Mouse (Mus musculus) lung, postnatal 4 days (tissue): ENCODE measurements at regions not wholly inside any gene's neighbourhood (a gene's known extent, or its start where the extent isn't known, plus 50 kb on each side); places are given as distances from the start of the nearest gene placed in this dataset.
A peak's percentile ranks its signal among the peaks of the same experiment; 100 is the strongest.
"Not testable (repeated sequence)": the region's sequence is repeated elsewhere in the genome, so short reads cannot be mapped to it uniquely, and the experiment has no call there.

Experiments
- DNase-seq, 2 experiments: peaks; one replicate each; pipeline ENCODE4 v3.0.0; 2021

DNA sequence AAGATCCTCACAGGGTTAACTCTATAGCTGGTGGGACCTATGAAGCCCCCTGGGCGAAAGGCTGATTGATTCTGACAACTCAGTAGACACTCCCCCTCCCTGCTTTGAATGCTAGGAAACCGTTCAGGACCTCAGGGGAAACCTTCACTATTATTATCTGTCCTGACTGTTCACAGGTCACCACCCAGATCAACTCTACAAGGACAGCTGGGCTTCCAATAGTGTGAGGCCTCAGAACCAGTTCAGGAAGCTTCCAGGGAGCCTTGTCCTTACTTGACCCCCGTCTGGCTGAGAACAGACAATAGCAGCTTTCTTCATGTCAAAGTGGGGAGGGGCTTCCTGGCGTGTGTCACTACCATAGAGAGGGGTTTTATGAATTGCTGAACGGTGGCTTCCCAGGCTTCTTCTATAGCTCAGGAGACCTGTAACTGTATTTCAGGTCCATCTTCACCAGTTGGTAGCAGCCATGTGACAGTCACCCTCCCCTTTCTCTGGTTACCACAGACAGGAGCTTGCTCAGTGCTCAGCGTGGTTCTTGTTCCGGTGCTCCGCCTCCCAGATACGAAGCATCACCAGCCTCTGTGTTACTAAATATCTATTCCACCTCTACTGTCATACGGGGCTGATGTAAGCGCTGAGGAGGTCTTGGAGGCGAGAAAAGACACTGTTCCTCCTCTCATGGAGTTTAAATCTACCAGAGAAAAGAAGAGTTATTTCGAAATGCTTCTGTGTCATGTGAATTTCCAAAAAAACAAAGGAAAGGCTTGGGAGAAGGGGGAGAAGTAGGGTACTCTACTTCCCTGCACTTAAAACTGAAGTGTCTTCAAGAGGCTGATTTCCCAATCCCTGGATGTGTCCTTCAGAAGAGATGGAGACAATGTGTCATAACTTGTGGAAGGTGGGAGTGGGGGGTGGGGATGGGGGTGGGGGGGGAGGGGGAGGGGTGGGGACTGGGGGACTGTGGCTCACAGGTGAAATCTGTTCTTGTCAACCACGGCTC is 96.9 kb downstream of the Vcpkmt start:
- peak; percentile 48 to 53 for DNase-seq

DNA sequence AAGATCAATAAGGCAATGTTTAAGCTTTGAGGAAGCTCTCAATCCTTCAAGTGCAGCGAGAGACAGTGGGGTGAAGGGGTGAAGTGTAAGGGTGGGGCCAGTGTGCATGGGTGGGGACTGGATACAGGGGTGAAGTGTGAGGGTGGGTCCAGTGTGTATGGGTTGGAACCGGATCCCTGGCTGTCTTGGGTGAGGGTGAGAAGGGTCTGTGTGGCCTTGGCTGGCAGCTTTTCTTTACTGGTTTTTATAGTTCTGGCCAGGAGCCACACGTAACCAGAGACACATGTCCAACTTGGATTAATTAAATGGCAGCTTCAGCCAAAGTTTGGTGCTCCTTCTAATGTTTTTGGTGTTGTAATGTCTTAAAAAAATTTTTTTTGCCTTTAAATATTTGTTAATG is 101.4 kb downstream of the Vcpkmt start:
- no peak for DNase-seq

- peak in 1 of 2 experiments; percentile 47 for DNase-seq
Measured at GRCm38 (mm10) chr12:69476631-69477091, 104.4 kb upstream of the Gm9887 start.

DNA sequence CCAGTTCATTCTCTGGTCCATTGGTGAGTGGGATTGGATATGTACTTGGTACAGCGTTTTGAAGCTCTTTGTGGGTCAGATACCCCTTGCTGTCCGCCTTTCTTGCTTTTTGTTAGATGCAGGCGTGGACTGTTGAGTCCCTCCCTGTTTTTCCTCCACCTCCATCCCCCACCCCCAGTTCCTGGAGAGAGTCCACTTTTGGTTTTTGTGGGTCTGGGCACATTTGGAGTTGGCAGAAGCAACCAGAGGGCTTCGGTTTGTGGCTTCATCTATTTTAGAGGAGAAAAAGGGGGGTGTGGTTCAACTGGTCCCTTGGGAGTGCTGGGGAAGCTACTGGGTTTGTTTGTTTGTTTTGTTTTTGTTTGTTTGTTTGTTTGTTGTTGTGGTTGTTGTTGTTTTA is 103.9 kb upstream of the Gm9887 start:
- DNase-seq: no peak

DNA sequence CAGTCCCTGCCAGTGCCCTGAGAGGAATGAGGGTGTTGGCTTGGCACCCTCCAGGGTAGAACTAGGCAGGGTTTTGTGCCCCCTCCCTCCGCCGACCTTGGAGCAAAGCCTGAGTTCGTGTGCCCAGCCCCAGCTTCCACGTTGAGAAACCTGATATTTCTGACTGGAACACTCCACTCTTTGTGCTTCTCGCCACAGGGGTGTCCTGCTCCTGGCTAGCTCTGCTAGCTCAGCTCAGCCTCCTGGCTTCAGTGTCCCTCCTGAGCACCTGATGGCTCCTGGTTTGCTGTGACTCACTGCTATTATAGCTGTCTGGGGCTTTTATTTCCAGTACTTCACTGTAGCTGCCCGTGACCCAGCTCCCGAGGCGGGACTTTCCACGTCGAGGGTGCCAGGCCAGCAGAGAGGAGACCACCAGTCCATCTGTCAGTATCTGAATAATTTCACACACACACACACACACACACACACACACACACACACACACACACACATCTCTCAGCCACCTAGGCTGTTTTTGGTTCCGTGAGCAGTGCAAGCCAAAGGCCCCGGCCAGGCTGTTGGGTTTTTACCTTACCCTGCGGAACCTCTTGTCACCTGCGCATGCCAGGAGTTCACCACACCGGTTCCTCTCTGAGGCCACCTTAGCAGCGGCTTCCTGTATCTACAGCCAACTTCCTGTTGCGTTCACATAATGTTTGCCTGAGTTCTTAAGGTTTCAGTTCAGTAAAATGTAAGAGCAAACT is 102.8 kb upstream of the Gm9887 start:
- DNase-seq: peak; percentile 62 to 68

DNA sequence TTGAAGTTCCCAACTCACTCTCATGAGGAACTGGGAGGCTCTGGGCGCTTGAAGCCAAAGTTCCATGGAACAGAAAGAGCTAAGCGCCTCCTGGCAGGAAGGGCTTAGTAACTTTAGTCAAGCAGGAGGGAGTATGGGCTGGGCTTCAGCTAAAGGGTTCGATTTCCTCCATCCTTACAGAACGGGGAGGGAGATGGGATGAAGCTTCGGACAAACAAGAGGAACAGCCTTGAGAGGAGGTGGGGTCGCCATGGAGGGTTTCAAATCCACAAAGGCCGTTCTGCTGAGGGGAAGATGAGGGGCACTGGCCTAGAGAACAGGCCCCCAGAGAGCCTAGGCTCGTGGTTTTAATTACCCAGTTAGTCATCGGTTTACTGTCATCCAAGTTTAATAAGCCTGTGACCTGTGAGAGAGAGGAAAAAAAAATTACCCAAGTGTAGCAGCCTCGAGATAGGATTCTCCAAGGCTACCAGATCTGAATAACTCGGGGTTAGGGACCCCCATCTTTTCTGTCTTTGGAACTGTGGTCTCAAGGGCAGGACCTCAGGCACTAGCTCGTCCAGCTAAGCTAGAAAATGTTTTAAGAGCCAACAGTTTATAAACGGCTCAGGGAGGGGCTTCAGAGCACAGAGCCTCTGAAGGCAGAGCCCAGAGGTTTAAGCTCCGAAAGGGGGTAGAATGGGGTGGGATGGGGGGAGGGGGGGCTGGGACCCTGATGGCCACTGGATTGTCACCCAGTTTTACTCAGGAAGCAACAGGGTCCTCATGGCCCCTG is 102.1 kb upstream of the Gm9887 start:
- DNase-seq: no peak

DNA sequence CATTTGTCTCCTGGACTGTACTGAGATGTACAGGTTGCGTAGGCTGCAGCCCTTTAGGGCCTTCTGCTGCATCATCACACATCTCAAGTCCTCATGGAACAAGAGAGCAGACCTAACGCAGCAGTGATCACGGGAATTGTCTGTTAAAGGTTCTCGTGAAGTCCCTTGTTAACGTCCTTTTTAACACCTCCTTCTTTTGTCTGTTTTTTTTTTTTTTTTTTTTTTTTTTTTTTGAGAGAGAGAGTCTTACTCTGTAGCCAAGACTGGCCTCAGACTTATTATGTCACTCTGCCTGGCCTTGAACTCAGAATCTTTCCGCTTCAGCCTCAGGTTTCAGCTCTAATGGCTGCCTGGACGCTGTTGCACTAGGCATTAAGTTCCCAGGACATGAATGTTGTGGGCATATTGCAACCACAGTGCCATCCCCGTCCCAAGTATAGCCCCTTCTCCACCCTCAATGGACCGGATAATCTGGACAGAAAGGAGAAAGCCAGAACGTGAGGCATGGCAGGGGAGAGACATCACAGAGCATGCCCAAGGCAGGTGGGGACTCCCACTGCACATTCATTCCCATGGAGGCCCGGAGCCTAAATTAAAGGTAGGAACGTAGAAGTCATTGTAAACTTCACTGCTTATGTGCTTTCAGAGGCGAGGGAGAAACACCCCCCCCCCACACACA is 101.3 kb upstream of the Gm9887 start:
- DNase-seq: no peak

DNA sequence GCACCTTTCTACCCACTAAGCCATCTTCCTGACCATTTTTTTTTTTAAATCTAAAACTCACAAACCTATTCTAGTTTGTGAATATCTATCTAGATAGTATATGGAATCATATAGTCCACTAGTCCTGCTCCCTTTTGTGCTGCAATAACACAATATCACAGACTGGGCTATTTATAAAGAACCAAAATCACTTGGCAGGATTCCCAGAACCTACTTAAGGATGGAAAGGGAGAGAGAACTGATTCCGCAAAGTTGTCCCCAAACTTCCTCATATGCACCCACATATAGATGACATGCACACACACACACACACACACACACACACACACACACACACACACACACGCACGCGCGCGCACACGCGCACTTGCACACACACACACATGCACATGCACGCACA is 100.7 kb upstream of the Gm9887 start:
- no peak for DNase-seq

- no peak for DNase-seq
Measured at GRCm38 (mm10) chr12:69471876-69472275, 99.6 kb upstream of the Gm9887 start.

- DNase-seq: no peak
Measured at GRCm38 (mm10) chr12:69469004-69469403, 96.7 kb upstream of the Gm9887 start.

DNA sequence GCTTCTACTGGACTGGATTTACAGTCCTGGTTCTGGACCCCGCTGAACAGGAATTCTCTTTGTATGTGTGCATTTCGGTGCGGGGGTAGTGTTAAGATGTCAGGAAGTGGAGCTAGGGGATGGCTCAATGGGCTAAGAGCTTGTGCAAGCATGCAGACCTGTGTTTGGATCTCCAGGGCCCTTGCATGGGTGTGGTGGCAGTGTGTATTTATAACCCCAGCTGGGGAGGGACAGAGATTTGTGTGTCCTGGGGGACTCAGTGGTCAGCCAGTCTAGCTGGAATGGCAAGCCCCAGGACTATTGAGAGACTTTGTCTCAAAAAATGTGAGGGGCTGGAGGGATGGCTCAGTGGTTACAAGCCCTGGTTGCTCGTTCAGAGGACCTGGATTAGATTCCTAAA is 95.1 kb upstream of the Gm9887 start:
- DNase-seq: no peak

DNA sequence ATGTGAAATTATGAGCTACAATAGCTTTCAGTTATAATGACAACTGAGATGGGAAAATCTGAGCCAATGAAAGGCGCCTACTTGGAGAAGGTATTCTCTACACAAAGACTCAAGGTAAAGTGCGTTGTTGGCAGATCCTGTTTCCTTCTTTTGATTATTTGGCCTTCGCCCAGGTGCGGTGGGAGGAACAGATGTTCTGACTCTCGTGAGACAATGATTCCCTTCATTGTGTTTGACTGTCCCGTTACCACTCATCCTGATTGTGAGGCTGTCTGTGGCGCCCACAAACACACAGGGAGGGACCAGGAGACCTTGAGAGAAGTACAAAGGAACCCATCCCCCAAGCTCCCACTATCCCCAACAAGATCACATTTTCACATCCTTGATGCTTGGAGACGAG is 92.6 kb upstream of the Gm9887 start:
- DNase-seq: no peak

GRCm38 (mm10) chr12:69463327-69463726 is 91.1 kb upstream of the Gm9887 start:
- DNase-seq: not testable (repeated sequence)

DNA sequence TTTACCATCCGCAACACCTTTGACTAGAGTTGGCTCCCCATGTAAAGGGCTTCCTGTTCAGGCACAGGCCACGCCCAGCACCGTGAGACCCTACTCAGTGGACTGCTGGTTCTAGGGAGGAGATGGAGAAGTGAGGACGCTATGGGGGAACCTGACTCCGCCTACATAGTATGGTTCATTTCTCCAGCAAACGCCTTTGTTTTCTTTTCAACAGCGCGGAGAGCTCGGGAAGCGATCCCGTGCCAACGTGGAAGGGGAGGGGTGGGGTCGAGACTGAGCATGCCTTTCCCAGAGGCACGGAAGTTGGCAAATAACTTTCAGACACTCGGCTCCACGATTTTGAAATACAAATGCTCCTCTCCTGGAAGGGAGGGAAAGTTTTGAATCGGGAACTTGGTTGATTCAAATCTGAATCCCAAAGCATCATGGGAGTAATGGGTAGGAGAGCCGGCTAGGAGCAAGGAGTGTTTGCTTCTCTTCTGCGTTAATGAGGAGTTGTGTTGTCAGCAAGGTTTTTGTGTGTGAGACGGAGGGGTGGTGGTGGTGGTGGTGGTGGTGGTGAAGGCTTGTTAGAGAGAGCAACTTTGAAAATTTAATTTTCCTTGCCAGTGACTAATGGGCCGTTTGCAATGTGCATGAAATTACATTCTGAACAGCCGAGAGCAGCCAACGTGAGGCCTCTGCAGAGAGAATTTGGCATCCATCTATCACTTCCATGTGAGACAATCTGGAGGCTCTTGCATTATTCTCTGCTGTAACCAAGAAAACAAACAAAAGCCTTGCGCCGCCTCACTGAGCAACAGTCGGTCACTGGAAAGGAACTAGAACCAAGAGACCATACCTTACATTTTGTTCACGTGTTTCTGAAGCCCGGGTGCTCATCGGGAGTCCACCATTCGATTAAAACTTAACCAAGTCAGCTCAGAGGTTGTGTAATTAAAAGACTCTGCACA is 89.9 kb upstream of the Gm9887 start:
- DNase-seq: peak; percentile 80 to 86

DNA sequence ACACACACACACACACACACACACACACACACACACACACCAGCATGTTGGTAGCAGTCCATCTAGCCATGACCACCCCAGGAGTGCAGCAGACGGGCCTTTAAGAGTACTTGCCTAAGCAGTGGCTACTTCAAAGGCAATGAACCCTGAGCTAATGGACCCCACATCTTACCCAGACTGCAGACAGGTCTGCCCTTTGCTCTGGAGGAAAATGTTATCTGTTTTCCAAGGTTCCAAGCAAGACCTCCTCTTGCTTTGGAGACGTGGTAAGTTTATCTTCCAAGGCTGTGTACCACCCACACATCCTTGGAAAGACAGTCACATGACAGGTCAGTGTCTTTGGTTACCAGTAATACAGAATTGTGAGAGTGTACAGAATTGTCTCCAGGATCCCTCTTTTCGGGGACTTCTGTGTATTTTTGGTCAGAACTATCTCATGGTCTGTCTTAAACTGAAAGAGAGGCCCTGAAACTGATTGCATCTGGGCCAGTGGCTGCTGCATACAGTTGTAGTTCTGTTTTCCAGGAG is 88.4 kb upstream of the Gm9887 start:
- no peak for DNase-seq

- peak; percentile 50 to 55 for DNase-seq
Measured at GRCm38 (mm10) chr12:69458170-69458841, 86.0 kb upstream of the Gm9887 start.

GRCm38 (mm10) chr12:69456746-69457145 is 84.5 kb upstream of the Gm9887 start:
- DNase-seq: no peak

GRCm38 (mm10) chr12:69456116-69456515 is 83.9 kb upstream of the Gm9887 start:
- no peak for DNase-seq

DNA sequence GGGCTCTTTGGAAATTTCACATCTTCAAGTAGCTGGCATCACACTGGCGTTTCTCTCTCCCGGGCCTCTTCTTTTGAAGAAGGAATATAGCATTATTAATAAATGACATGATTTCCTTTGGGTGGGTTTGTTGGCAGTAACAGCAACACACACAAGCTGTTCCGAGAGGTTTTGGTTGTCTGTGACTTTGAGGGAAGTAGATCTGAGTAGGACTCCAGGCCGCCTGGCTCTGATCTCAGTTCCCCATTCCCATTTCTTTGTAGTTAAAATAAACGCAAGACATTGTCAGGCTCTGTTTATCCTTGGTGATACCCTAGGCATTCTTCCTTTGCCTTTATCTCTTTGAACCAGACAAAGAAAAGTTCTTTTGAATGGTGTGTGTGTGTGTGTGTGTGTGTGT is 83.3 kb upstream of the Gm9887 start:
- peak in 1 of 2 experiments; percentile 48 for DNase-seq

DNA sequence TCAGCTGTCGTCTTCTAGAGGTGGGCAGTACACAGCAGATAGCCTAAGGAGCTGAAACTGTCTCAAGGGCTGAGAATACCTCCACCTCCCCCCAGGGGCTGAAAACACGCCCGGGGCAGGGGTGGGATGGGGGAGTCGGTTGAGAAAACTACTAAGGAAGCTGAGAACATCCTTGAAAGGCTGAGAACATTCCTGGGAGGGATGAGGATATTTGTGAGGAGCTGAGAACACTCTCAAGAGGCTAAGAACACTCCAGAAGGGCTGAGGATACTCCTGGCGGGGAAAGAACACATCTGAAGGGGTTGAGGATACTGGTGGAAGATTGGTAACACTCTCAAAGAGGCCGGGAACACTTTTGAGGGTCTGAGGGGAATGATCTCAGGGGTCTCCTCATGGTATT is 81.3 kb upstream of the Gm9887 start:
- DNase-seq: peak in 1 of 2 experiments; percentile 45
